Mouse (Mus musculus) gastrocnemius, adult 18-20 months (tissue): ENCODE results near the gene Yif1b. TPM values are rescaled to one million over a fixed set of nuclear protein-coding genes. Genes with fewer than 3 reads are reported as not detected.

ENCODE experiments used
- DNase-seq: peaks from one replicate; pipeline ENCODE4 v3.0.0; 2021; ENCODE audit warnings: low spot score
- total RNA-seq, 2 experiments: library from RNA; stranded (reverse); gene quantifications; 2 replicates each; pipeline ENCODE4 v1.2.3; 2021

The Yif1b gene
- total RNA-seq, 2 experiments from 2014 or later = 38.1 to 38.4 TPM

GRCm38 (mm10) chr7:29279924-29280323 is 41.8 kb downstream of the Yif1b start:
- DNase-seq = no peak

- no peak for DNase-seq
Measured at GRCm38 (mm10) chr7:29280801-29281200, 42.7 kb downstream of the Yif1b start.

GRCm38 (mm10) chr7:29281201-29282073 is 43.3 kb downstream of the Yif1b start, which contains the start of gene Spint2:
Gene Spint2, minus strand, starts transcription at chr7:29281912.
- DNase-seq = no peak

- no peak for DNase-seq
Measured at GRCm38 (mm10) chr7:29282074-29282554, 44.0 kb downstream of the Yif1b start.

- no peak for DNase-seq
Measured at GRCm38 (mm10) chr7:29283876-29284275, 45.7 kb downstream of the Yif1b start.

- DNase-seq = no peak
Measured at GRCm38 (mm10) chr7:29284523-29284922, 46.4 kb downstream of the Yif1b start.

GRCm38 (mm10) chr7:29287481-29287880 is 49.4 kb downstream of the Yif1b start:
- DNase-seq = no peak

GRCm38 (mm10) chr7:29288079-29288478 is 50.0 kb downstream of the Yif1b start:
- no peak for DNase-seq

GRCm38 (mm10) chr7:29288942-29289638 is 51.0 kb downstream of the Yif1b start, which contains the start of gene Ppp1r14a:
Gene Ppp1r14a, plus strand, starts transcription at chr7:29289308.
- peak; percentile 71 for DNase-seq

GRCm38 (mm10) chr7:29289856-29290255 is 51.7 kb downstream of the Yif1b start:
- DNase-seq = no peak

- DNase-seq = no peak
Measured at GRCm38 (mm10) chr7:29290691-29291485, 52.8 kb downstream of the Yif1b start.

GRCm38 (mm10) chr7:29291616-29292457 is 53.7 kb downstream of the Yif1b start:
- no peak for DNase-seq

- DNase-seq = peak; percentile 43
Measured at GRCm38 (mm10) chr7:29292458-29293098, 54.4 kb downstream of the Yif1b start.

GRCm38 (mm10) chr7:29293131-29294065 is 55.3 kb downstream of the Yif1b start:
- no peak for DNase-seq

GRCm38 (mm10) chr7:29294111-29294761 is 56.1 kb downstream of the Yif1b start:
- no peak for DNase-seq

- no peak for DNase-seq
Measured at GRCm38 (mm10) chr7:29295861-29296647, 57.9 kb downstream of the Yif1b start.

GRCm38 (mm10) chr7:29296998-29297397 is 58.9 kb downstream of the Yif1b start:
- DNase-seq = peak; percentile 76
